Mouse (Mus musculus) embryonic facial prominence, embryonic 10.5 days (tissue): ENCODE results near the gene Txnip. TPM values are rescaled to one million over a fixed set of nuclear protein-coding genes. Genes with fewer than 3 reads are reported as not detected.
A peak's percentile ranks its signal among the peaks of the same experiment; 100 is the strongest.

Experiments used
- DNase-seq: peaks from one replicate; pipeline ENCODE4 v3.0.0-alpha.2; 2017; ENCODE audit warnings: low spot score
- H3K27ac ChIP-seq: fragments of 300-500 bp; sonication (generic); replicated peaks from 2 replicates; pipeline ENCODE4 v1.5.1; 2016; ENCODE audit warnings: mild to moderate bottlenecking
- H3K27me3 ChIP-seq: fragments of 300-500 bp; sonication (generic); replicated peaks from 2 replicates; pipeline ENCODE4 v1.6.1; 2016; ENCODE audit warnings: low read depth, mild to moderate bottlenecking; ENCODE audit not compliant: poor library complexity, severe bottlenecking
- H3K36me3 ChIP-seq: fragments of 300-500 bp; sonication (generic); replicated peaks from 2 replicates; pipeline ENCODE4 v1.6.1; 2016; ENCODE audit warnings: mild to moderate bottlenecking, moderate library complexity
- H3K4me1 ChIP-seq: fragments of 300-500 bp; sonication (generic); 2 replicates; pipeline ENCODE4 v1.6.1; 2016
- H3K4me3 ChIP-seq: fragments of 300-500 bp; sonication (generic); 2 replicates; pipeline ENCODE4 v1.5.1; 2016; ENCODE audit warnings: mild to moderate bottlenecking, moderate library complexity
- H3K9me3 ChIP-seq: fragments of 300-500 bp; sonication (generic); 2 replicates; pipeline ENCODE4 v1.6.1; 2016; ENCODE audit warnings: mild to moderate bottlenecking
- WGBS: fragments of 180-500 bp; shearing (Covaris S2); methylation state at CpG from one replicate; pipeline ENCODE4 v1.1.7; 2016; 5-methylcytosine and 5-hydroxymethylcytosine counted together
- polyA plus RNA-seq: library from polyadenylated mRNA; unstranded; fragments of >200 nt; fragmentation: Nextera tagmentation; extraction: Ambion mirVana; gene quantifications from 2 replicates; pipeline ENCODE4 v1.2.1, GENCODE M21; 2016

Gene Txnip
- polyA plus RNA-seq, 1 experiment from 2014 or later, result 34.9 TPM

DNA sequence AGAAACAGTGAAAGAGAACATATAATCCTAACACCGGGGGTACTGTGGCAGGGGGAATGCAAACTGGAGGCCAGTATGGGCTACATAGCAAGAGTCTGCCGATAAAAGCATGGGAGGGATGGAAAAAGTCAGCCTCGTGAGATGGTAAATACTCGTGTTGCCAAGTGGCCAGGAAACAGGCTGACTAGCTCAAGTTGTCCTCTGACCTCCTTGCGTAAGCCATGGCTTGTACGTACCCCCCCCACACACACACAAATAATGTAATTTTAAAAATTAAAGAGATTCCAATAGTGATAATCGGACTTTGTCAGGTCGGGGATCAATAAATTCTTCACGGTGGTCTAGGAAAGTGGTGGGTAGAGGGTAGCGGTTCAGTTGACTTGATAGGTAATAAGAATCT is 35.6 kb downstream of the Txnip start:
- Histone ChIP-seq H3K27ac (peak overlapping the region; percentile 92), H3K4me3 (peak overlapping the region; percentile 73), H3K4me1 (peaks cover 48% of the 10 kb centered on the region), H3K9me3 (no peaks in the 10 kb centered on the region), H3K36me3 (no peaks in the 10 kb centered on the region), H3K27me3 (peaks cover 47% of the 10 kb centered on the region)
- WGBS, result 1% methylated on average over 10 of the region's 10 CpGs
- DNase-seq, result peak; percentile 27

DNA sequence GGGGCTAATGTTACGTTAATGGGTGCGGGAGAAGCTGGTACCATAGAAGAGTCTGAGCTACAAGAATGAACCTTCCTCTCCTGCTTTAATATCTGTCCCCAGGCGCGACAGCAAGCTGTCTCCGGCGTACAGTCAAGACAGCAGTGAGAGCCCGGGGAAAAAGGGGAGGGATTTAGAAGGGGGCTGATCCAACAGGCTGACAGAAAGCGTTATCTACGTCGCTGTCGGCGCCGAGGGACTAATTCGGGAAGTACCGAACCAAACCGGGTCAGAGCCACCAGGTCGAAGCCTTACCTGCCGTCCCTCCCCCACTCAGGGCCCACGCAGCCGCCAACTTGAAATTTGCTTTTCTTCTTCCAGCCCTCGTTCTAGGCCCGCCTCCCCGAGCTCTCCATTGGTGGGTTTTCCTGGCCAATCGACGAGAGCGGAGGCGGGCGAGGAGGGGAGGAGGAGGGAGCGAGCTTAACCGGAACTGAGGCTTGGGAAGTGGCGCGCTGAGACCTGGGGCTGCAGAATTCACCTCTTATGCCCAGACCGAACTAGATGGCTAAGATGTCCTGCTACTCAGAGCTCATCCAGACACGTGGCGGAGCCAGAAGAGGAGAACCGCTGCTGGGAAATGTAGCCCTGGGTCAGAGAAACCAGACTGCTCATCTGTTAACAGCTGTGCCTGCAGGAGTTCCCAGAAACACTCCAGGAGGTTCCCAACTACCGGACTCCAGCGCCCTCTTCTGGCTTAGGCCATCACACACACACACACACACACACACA is 36.2 kb downstream of the Txnip start, which contains the start of gene Polr3gl:
Polr3gl (minus strand) TSS at position 392 of the 771 bp plus-strand sequence.
- Histone ChIP-seq H3K36me3 (no peaks in the 10 kb centered on the region), H3K4me1 (peaks cover 54% of the 10 kb centered on the region), H3K27ac (peak within 1 kb of the TSS; percentile 92), H3K9me3 (no peaks in the 10 kb centered on the region), H3K27me3 (peaks cover 53% of the 10 kb centered on the region), H3K4me3 (peak within 1 kb of the TSS; percentile 73)
- under 1% methylated on average over 38 of the region's 38 CpGs for WGBS
- peak; percentile 95 for DNase-seq

DNA sequence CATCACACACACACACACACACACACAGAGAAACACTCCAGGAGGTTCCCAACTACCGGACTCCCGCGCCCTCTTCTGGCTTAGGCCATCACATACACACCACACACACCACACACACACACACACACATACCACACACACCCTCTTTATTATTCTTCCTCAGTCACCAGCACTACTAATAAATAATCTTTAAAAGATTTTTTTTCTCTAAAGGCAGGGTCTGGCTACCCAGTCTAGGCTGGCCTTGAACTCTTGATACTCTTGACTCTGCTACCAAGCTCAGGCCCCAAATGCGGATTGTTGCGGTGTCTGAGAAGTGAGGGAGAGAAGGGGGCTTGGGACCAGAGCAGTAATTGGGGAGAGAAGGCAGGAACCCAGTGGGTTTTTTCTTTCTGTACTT is 37.1 kb downstream of the Txnip start:
- no peaks in the 10 kb centered on the region for H3K36me3 ChIP-seq
- no peak overlapping the region for H3K4me3 ChIP-seq
- WGBS, result 75% methylated on average over 5 of the region's 5 CpGs
- peaks cover 59% of the 10 kb centered on the region for H3K4me1 ChIP-seq
- DNase-seq, result peak; percentile 8
- no peak overlapping the region for H3K27ac ChIP-seq
- H3K9me3 ChIP-seq, result no peaks in the 10 kb centered on the region
- H3K27me3 ChIP-seq, result peaks cover 62% of the 10 kb centered on the region

DNA sequence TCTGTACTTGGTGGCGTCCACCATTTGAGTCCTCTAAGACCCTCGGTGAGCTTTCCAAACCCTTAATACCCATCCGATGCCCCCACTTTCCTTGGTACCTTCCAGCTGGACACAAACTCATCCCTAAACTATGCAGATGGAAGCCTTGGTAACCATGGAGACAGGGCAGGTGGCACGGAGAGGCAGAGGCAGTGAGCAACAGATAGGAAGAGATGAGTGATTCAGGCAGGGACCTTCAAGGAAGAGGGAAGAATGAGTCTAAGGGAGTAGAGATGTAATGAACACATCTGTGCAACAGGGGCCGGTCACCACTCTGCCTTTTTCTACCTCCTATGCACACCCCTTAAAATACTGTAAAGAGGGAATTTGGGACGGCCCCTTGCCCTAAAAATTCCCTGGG is 37.9 kb downstream of the Txnip start:
- no peak overlapping the region for H3K27ac ChIP-seq
- H3K9me3 ChIP-seq, result no peaks in the 10 kb centered on the region
- H3K27me3 ChIP-seq, result peaks cover 65% of the 10 kb centered on the region
- no peak for DNase-seq
- no peaks in the 10 kb centered on the region for H3K36me3 ChIP-seq
- peak overlapping the region; percentile 59 for H3K4me3 ChIP-seq
- WGBS, result 20% methylated on average over 6 of the region's 6 CpGs
- H3K4me1 ChIP-seq, result peaks cover 67% of the 10 kb centered on the region

DNA sequence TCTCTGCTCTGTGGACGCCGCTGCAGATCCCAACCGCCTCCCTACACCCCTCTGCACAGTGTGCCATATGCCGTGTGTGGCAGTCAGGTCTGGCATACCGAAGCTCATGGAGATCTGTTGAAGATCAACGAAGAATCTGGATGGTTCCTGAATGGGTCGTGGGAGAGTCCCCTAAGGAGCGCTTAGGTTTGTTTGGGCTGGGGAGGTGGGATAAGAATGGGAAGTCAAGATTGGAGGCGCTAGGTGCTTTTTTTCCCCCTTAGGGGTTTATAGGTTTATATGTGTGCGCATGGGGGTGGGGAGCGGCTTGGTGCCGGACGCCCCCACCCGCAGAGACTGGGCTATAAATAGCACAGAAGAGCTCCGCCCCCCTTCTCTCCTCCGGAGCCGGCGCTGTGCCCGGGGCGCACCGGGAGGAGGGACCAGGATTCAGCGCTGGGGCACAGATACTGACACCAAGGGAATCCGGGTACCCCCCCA is 38.5 kb downstream of the Txnip start, which contains the start of gene Ankrd34a:
Ankrd34a (plus strand) TSS at position 409 of the 480 bp plus-strand sequence.
- DNase-seq, result peak; percentile 39
- Histone ChIP-seq H3K4me3 (peak within 1 kb of the TSS; percentile 59), H3K9me3 (no peaks in the 10 kb centered on the region), H3K36me3 (no peaks in the 10 kb centered on the region), H3K4me1 (peaks cover 71% of the 10 kb centered on the region), H3K27ac (peak within 1 kb of the TSS; percentile 81), H3K27me3 (peaks cover 65% of the 10 kb centered on the region)
- under 1% methylated on average over 23 of the region's 23 CpGs for WGBS

DNA sequence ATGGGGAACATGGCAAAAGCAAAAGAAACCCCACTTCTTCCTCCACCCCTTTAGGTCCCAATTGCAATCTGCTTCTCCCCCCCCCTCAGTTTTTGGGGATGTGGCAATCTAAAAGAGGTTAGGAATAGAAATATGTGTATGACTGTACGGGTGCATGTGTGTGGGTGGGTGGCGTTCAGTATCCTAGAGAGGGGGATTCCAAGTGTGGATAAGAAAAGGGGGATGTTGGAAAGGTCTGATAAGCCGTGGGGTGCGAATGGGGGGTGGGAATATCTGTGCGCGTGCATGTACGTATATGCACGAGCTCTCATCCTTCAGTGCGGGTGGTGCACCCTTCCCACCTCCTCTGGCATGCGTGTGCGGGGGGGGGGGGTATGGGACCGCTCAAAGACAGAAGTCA is 39.1 kb downstream of the Txnip start:
- Histone ChIP-seq H3K4me1 (peaks cover 77% of the 10 kb centered on the region), H3K36me3 (no peaks in the 10 kb centered on the region), H3K27me3 (peaks cover 65% of the 10 kb centered on the region), H3K27ac (peak overlapping the region; percentile 81; the same call in 1 of the 2 replicates), H3K4me3 (peak overlapping the region; percentile 59), H3K9me3 (no peaks in the 10 kb centered on the region)
- DNase-seq, result peak; percentile 21
- WGBS, result 1% methylated on average over 9 of the region's 12 CpGs

DNA sequence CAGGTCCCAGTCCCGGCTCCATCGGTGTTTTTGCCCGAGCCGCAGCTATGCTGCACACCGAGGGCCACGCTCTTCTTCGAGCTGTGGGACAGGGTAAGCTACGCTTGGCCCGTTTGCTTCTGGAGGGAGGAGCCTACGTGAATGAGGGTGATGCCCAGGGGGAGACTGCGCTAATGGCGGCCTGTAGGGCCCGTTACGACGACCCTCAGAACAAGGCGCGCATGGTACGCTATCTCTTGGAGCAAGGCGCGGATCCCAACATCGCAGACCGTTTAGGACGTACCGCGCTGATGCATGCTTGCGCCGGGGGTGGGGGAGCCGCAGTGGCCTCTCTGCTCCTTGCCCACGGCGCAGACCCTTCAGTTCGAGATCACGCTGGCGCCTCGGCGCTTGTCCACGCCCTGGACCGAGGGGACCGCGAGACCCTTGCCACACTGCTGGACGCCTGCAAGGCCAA is 39.7 kb downstream of the Txnip start:
- peak; percentile 67 for DNase-seq
- Histone ChIP-seq H3K4me1 (peaks cover 80% of the 10 kb centered on the region), H3K27me3 (peaks cover 59% of the 10 kb centered on the region), H3K27ac (peak overlapping the region; percentile 81), H3K4me3 (peak overlapping the region; percentile 59), H3K36me3 (no peaks in the 10 kb centered on the region), H3K9me3 (no peaks in the 10 kb centered on the region)
- under 1% methylated on average over 40 of the region's 40 CpGs for WGBS

DNA sequence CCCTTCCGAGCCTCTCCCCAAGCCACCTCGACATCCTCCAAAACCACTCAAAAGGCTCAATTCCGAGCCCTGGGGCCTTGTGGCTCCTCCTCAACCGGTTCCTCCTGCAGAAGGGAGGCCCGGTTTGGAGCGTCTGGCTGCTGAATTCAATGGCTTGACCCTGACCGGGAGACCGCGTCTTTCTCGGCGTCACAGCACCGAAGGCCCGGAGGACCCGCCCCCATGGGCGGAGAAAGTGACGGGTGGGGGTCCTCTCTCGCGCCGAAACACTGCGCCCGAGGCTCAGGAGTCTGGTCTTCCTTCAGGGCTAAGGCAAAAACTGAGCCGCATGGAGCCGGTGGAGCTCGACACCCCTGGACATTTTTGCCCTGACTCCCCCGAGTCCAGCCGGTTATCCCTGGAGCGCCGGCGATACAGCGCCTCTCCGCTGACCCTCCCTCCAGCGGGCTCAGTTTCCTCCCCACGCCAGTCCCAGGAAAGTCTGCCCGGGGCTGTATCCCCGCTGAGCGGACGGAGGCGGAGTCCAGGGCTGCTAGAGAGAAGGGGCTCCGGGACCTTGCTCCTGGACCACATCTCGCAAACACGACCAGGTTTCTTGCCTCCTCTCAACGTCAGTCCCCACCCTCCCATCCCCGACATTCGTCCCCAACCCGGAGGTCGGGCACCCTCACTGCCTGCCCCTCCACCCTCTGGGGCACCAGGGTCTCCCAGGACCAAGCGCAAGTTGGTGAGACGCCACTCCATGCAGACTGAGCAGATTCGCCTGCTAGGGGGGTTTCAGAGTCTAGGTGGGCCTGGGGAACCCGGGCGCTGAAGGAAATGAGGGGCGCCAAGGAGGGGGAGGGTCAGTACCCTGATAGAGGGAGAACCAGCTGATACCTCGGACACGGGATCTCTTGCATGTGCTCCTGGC is 40.7 kb downstream of the Txnip start:
- peaks cover 1% of the 10 kb centered on the region for H3K36me3 ChIP-seq
- peaks cover 80% of the 10 kb centered on the region for H3K4me1 ChIP-seq
- H3K9me3 ChIP-seq, result no peaks in the 10 kb centered on the region
- peak; percentile 87 for DNase-seq
- peak overlapping the region; percentile 59 for H3K4me3 ChIP-seq
- WGBS, result 1% methylated on average over 54 of the region's 54 CpGs
- H3K27me3 ChIP-seq, result peaks cover 54% of the 10 kb centered on the region
- peak overlapping the region; percentile 81 for H3K27ac ChIP-seq

DNA sequence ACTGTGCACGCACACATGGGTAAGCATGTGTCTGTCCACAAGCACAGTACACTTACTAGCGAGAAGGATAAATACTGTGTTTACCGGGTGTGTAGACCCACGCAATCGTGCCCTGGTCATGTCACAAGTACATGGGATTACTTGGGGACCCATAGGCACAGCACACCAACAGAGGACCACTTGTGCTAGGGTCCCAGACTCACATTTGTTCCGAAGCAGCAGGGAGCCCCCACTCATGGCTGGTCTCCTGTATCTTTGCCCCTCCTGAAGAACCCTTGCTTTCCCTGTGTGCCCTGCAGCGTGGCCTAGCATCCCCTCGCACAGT is 41.3 kb downstream of the Txnip start:
- peak overlapping the region; percentile 81; the same call in 1 of the 2 replicates for H3K27ac ChIP-seq
- H3K27me3 ChIP-seq, result peaks cover 54% of the 10 kb centered on the region
- no peaks in the 10 kb centered on the region for H3K9me3 ChIP-seq
- H3K36me3 ChIP-seq, result peaks cover 7% of the 10 kb centered on the region
- WGBS, result 36% methylated on average over 8 of the region's 8 CpGs
- H3K4me3 ChIP-seq, result peak overlapping the region; percentile 59
- H3K4me1 ChIP-seq, result peaks cover 82% of the 10 kb centered on the region
- no peak for DNase-seq

DNA sequence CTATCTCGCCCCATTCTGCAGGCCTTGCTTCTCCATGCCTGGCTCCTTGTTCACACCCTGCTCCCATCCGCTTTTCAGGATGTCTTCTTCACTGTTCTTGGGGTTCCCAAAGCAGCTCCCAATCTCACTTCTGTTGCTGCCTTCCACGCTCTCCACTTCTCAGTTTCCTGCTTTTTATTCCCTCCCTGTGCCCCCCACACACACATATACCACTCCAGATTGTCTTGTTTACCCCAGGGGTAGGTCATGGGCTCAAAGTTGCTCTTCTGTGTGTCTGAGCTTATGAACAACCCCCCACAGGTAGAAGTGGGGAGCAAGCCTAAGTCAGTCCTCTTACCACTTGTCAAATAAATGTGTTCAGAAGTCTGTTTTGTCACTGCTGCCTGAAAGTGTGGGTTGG is 41.7 kb downstream of the Txnip start:
- WGBS, result 63% methylated on average over 3 of the region's 3 CpGs
- Histone ChIP-seq H3K27me3 (peaks cover 54% of the 10 kb centered on the region), H3K4me1 (peaks cover 79% of the 10 kb centered on the region), H3K4me3 (peak overlapping the region; percentile 59; the same call in 1 of the 2 replicates), H3K36me3 (peaks cover 11% of the 10 kb centered on the region), H3K9me3 (no peaks in the 10 kb centered on the region), H3K27ac (peak overlapping the region; percentile 81; the same call in 1 of the 2 replicates)
- no peak for DNase-seq

DNA sequence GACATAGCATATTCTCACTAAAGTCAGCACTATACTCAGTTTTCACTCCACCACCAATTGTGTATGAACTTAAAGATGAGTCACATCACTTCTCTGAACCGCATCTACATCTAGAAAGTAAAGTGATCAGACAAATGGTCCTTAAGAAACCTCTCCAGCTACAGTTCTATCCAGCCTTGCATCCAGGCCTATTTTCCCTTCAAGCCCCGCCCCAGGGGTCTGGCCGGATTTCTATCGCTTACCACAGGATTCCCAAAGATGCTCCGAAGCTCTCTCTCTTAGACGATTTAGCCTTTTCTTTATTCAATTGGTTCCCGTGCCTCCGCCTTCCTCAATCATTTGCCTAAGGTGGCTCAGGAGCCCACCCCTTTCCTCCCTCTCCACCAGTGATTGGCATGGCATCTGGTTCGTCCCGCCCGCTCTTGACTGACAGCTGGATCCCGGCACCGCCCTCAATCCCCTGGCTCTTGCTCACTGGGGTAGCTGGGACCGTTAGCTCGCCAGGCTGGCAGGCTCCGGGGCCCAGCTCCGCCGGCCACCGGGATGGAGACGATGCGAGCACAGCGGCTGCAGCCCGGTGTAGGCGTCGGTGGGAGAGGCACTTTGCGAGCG is 43.0 kb downstream of the Txnip start, which contains the start of gene Lix1l:
Lix1l (plus strand) TSS at position 511 of the 612 bp plus-strand sequence.
- Histone ChIP-seq H3K27me3 (peaks cover 41% of the 10 kb centered on the region), H3K36me3 (peaks cover 21% of the 10 kb centered on the region), H3K27ac (peak within 1 kb of the TSS; percentile 96), H3K9me3 (no peaks in the 10 kb centered on the region), H3K4me1 (peaks cover 76% of the 10 kb centered on the region), H3K4me3 (peak within 1 kb of the TSS; percentile 95)
- under 1% methylated on average over 27 of the region's 27 CpGs for WGBS
- peak; percentile 96 for DNase-seq
